Comparison of ENCODE assay signal across 8 mouse cellular contexts in genomic region chr7:43919559-43920451, GRCm38 (mm10). TPM values are rescaled to one million over a fixed set of nuclear protein-coding genes. Genes with fewer than 3 reads are reported as not detected.
DNase-seq lines count a peak whose midpoint lies in the region; ATAC-seq and TF ChIP-seq lines count a peak whose summit lies in the region.

No protein-coding gene starts in this region.

- no peak for TF ChIP-seq POLR2A in spleen, adult 2 months (IDR thresholded peaks at IDR 0.05; ENCODE audit: low read depth, low read length)
- TF ChIP-seq POLR2A in cortical plate, adult 2 months (IDR thresholded peaks at IDR 0.05; ENCODE audit: extremely low read depth, insufficient read depth, low read length): no peak
- TF ChIP-seq POLR2A in kidney, adult 2 months (IDR thresholded peaks at IDR 0.05; ENCODE audit: low read depth, low read length): no peak

- no peak overlapping the region for H3K9ac ChIP-seq in limb, embryonic 12.5 days (replicated peaks)
- no peak overlapping the region for H3K9ac ChIP-seq in midbrain, embryonic 13.5 days (replicated peaks)

- H3K27ac ChIP-seq in spleen, adult 2 months (ENCODE audit: insufficient read depth, low read length): no peak overlapping the region
- H3K27ac ChIP-seq in cortical plate, adult 2 months (ENCODE audit: insufficient read depth, low read length): no peak overlapping the region
- no peak overlapping the region for H3K27ac ChIP-seq in kidney, adult 2 months (ENCODE audit: insufficient read depth, low read depth, low read length)
- H3K27ac ChIP-seq in limb, embryonic 12.5 days: no peak overlapping the region
- H3K27ac ChIP-seq in midbrain, embryonic 13.5 days: no peak overlapping the region

- no peaks in the 10 kb centered on the region for H3K4me1 ChIP-seq in spleen, adult 2 months (ENCODE audit: control insufficient read depth, insufficient read depth, insufficient read length)
- H3K4me1 ChIP-seq in cortical plate, adult 2 months (ENCODE audit: control insufficient read depth, insufficient read depth, low read length): no peaks in the 10 kb centered on the region
- H3K4me1 ChIP-seq in kidney, adult 2 months (ENCODE audit: control insufficient read depth, insufficient read depth, low read length): no peaks in the 10 kb centered on the region
- H3K4me1 ChIP-seq in limb, embryonic 12.5 days (replicated peaks): no peaks in the 10 kb centered on the region
- no peaks in the 10 kb centered on the region for H3K4me1 ChIP-seq in midbrain, embryonic 13.5 days (replicated peaks)

- H3K9me3 ChIP-seq in limb, embryonic 12.5 days: no peaks in the 10 kb centered on the region
- H3K9me3 ChIP-seq in midbrain, embryonic 13.5 days: no peaks in the 10 kb centered on the region

- TF ChIP-seq CTCF in spleen, adult 2 months (IDR thresholded peaks at IDR 0.05; ENCODE audit: extremely low read depth, insufficient read depth, insufficient read length, insufficient replicate concordance): peak; percentile 81; the same call in 1 of the 2 replicates
- TF ChIP-seq CTCF in cortical plate, adult 2 months (IDR thresholded peaks at IDR 0.05; ENCODE audit: extremely low read depth, insufficient read depth, low read length): peak; percentile 78
- peak; percentile 93 for TF ChIP-seq CTCF in kidney, adult 2 months (conservative IDR thresholded peaks at IDR 0.05; ENCODE audit: insufficient read depth, insufficient read length, low read depth, low read length)

- no peak overlapping the region for H3K4me3 ChIP-seq in spleen, adult 2 months (ENCODE audit: extremely low read depth, insufficient read depth, insufficient read length)
- H3K4me3 ChIP-seq in cortical plate, adult 2 months (ENCODE audit: insufficient read depth, low read length): no peak overlapping the region
- no peak overlapping the region for H3K4me3 ChIP-seq in kidney, adult 2 months (ENCODE audit: insufficient read depth, low read depth, low read length)
- H3K4me3 ChIP-seq in limb, embryonic 12.5 days (replicated peaks): no peak overlapping the region
- no peak overlapping the region for H3K4me3 ChIP-seq in midbrain, embryonic 13.5 days (replicated peaks)

- WGBS in spleen, adult 2 months: 24% methylated on average over 14 of the region's 14 CpGs
- WGBS in kidney, adult 2 months: 22% methylated on average over 14 of the region's 14 CpGs
- 32% methylated on average over 14 of the region's 14 CpGs for WGBS in limb, embryonic 12.5 days
- WGBS in midbrain, embryonic 13.5 days: 32% methylated on average over 14 of the region's 14 CpGs

- H3K36me3 ChIP-seq in spleen, adult 2 months (ENCODE audit: control insufficient read depth, insufficient read depth, low read length): no peaks in the 10 kb centered on the region
- H3K36me3 ChIP-seq in kidney, adult 2 months (ENCODE audit: control insufficient read depth, insufficient read depth, low read length): no peaks in the 10 kb centered on the region
- no peaks in the 10 kb centered on the region for H3K36me3 ChIP-seq in limb, embryonic 12.5 days
- no peaks in the 10 kb centered on the region for H3K36me3 ChIP-seq in midbrain, embryonic 13.5 days

- peak; percentile 63 for ATAC-seq in granulocyte monocyte progenitor cell, adult 5-6 weeks (replicated peaks; ENCODE audit: poor library complexity, severe bottlenecking)
- peak; percentile 77; the same call in 1 of the 2 replicates for ATAC-seq in limb, embryonic 12.5 days (ENCODE audit: insufficient number of reproducible peaks, insufficient read depth, low FRiP score, low TSS enrichment, low read depth)
- ATAC-seq in midbrain, embryonic 13.5 days: peak; percentile 93

- DNase-seq in spleen, adult 2 months (ENCODE audit: low read depth in 1 of 2, low spot score in 2 of 2): peak in 1 of 2 experiments; percentile 30
- DNase-seq in spleen, adult 12 weeks (ENCODE audit: low spot score): no peak
- peak; percentile 68 for DNase-seq in kidney, adult 2 months
- peak; percentile 19 to 22 for DNase-seq in spleen, postnatal 36 days (ENCODE audit: low spot score in 2 of 2)

- H3K27me3 ChIP-seq in spleen, adult 2 months (ENCODE audit: control insufficient read depth, insufficient read depth, low read length): no peaks in the 10 kb centered on the region
- H3K27me3 ChIP-seq in kidney, adult 2 months (replicated peaks; ENCODE audit: control insufficient read depth, insufficient read depth, low read length): no peaks in the 10 kb centered on the region
- H3K27me3 ChIP-seq in limb, embryonic 12.5 days: no peaks in the 10 kb centered on the region
- no peaks in the 10 kb centered on the region for H3K27me3 ChIP-seq in midbrain, embryonic 13.5 days

- no peak overlapping the region for H3K4me2 ChIP-seq in limb, embryonic 12.5 days
- no peak overlapping the region for H3K4me2 ChIP-seq in midbrain, embryonic 13.5 days (replicated peaks)

RNA-seq across cellular contexts. Expression of gene Klk15, which starts 13.7 kb away (rescaled TPM):
- not detected in 2 replicates for polyA plus RNA-seq in spleen, adult 2 months (2012; rRNA removed)
- polyA plus RNA-seq in cortical plate, adult 2 months (2012; rRNA removed): not detected in 2 replicates
- not detected in 2 replicates for total RNA-seq in granulocyte monocyte progenitor cell, adult 5-6 weeks (2014; fragmentation: Nextera tagmentation)
- not detected in 2 replicates for total RNA-seq in granulocyte monocyte progenitor cell, adult 5-6 weeks (2017)
- polyA plus RNA-seq in kidney, adult 2 months (2012; rRNA removed): 0.09 and 0.19 TPM in 2 replicates
- not detected in 2 replicates for polyA plus RNA-seq in limb, embryonic 12.5 days (2016; fragmentation: Nextera tagmentation; extraction: Ambion mirVana)
- not detected in 2 replicates for polyA plus RNA-seq in midbrain, embryonic 13.5 days (2015; fragmentation: Nextera tagmentation; extraction: Ambion mirVana)

RNA-seq across cellular contexts. Expression of gene Klk1b8, which starts 30.7 kb away (rescaled TPM):
- polyA plus RNA-seq in spleen, adult 2 months (2012; rRNA removed): 0.18 and 0.19 TPM in 2 replicates
- polyA plus RNA-seq in cortical plate, adult 2 months (2012; rRNA removed): not detected in 2 replicates
- not detected in 2 replicates for total RNA-seq in granulocyte monocyte progenitor cell, adult 5-6 weeks (2014; fragmentation: Nextera tagmentation)
- not detected in 2 replicates for total RNA-seq in granulocyte monocyte progenitor cell, adult 5-6 weeks (2017)
- polyA plus RNA-seq in kidney, adult 2 months (2012; rRNA removed): 1.0 and 1.1 TPM in 2 replicates
- not detected in 2 replicates for polyA plus RNA-seq in limb, embryonic 12.5 days (2016; fragmentation: Nextera tagmentation; extraction: Ambion mirVana)
- not detected in 2 replicates for polyA plus RNA-seq in midbrain, embryonic 13.5 days (2015; fragmentation: Nextera tagmentation; extraction: Ambion mirVana)

RNA-seq across cellular contexts. Expression of gene Klk4, which starts 38.8 kb away (rescaled TPM):
- polyA plus RNA-seq in spleen, adult 2 months (2012; rRNA removed): not detected in 2 replicates
- not detected in 2 replicates for polyA plus RNA-seq in cortical plate, adult 2 months (2012; rRNA removed)
- total RNA-seq in granulocyte monocyte progenitor cell, adult 5-6 weeks (2014; fragmentation: Nextera tagmentation): not detected in 2 replicates
- not detected in 2 replicates for total RNA-seq in granulocyte monocyte progenitor cell, adult 5-6 weeks (2017)
- not detected in 2 replicates for polyA plus RNA-seq in kidney, adult 2 months (2012; rRNA removed)
- polyA plus RNA-seq in limb, embryonic 12.5 days (2016; fragmentation: Nextera tagmentation; extraction: Ambion mirVana): 0.23 TPM in 1 of 2 replicates, not detected in the other
- polyA plus RNA-seq in midbrain, embryonic 13.5 days (2015; fragmentation: Nextera tagmentation; extraction: Ambion mirVana): not detected in 2 replicates

RNA-seq across cellular contexts. Expression of gene Klk1b1, which starts 46.7 kb away (rescaled TPM):
- not detected in 2 replicates for polyA plus RNA-seq in spleen, adult 2 months (2012; rRNA removed)
- not detected in 2 replicates for polyA plus RNA-seq in cortical plate, adult 2 months (2012; rRNA removed)
- total RNA-seq in granulocyte monocyte progenitor cell, adult 5-6 weeks (2014; fragmentation: Nextera tagmentation): not detected in 2 replicates
- not detected in 2 replicates for total RNA-seq in granulocyte monocyte progenitor cell, adult 5-6 weeks (2017)
- polyA plus RNA-seq in kidney, adult 2 months (2012; rRNA removed): 0.11 and 0.52 TPM in 2 replicates
- not detected in 2 replicates for polyA plus RNA-seq in limb, embryonic 12.5 days (2016; fragmentation: Nextera tagmentation; extraction: Ambion mirVana)
- polyA plus RNA-seq in midbrain, embryonic 13.5 days (2015; fragmentation: Nextera tagmentation; extraction: Ambion mirVana): not detected in 2 replicates

RNA-seq across cellular contexts. Expression of gene Klk1b9, which starts 56.1 kb away (rescaled TPM):
- polyA plus RNA-seq in spleen, adult 2 months (2012; rRNA removed): 0.22 TPM in 1 of 2 replicates, not detected in the other
- polyA plus RNA-seq in cortical plate, adult 2 months (2012; rRNA removed): not detected in 2 replicates
- not detected in 2 replicates for total RNA-seq in granulocyte monocyte progenitor cell, adult 5-6 weeks (2014; fragmentation: Nextera tagmentation)
- not detected in 2 replicates for total RNA-seq in granulocyte monocyte progenitor cell, adult 5-6 weeks (2017)
- 1.6 and 1.7 TPM in 2 replicates for polyA plus RNA-seq in kidney, adult 2 months (2012; rRNA removed)
- not detected in 2 replicates for polyA plus RNA-seq in limb, embryonic 12.5 days (2016; fragmentation: Nextera tagmentation; extraction: Ambion mirVana)
- not detected in 2 replicates for polyA plus RNA-seq in midbrain, embryonic 13.5 days (2015; fragmentation: Nextera tagmentation; extraction: Ambion mirVana)
